Mouse (Mus musculus) heart, embryonic 14.5 days (tissue): Measurements from ENCODE around the gene Dapk2. TPM values are rescaled to one million over a fixed set of nuclear protein-coding genes. Genes with fewer than 3 reads are reported as not detected.

ENCODE experiments used
- ATAC-seq: fragments of 200-750 bp; cut with Nextera tagmentation; 2 replicates; pipeline ENCODE4 v1.8.0; 2017; ENCODE audit warnings: low read depth, moderate TSS enrichment; ENCODE audit not compliant: insufficient number of reproducible peaks, insufficient read depth, low FRiP score
- H3K27ac ChIP-seq, 2 experiments: fragments of 200-500 bp in 1 of 2; fragments of 300-500 bp in 1 of 2; sonication (generic) in 1 of 2; replicated peaks in 1 of 2; 2 replicates each; pipeline ENCODE4 v1.5.1; 2012 to 2014; ENCODE audit warnings: low read depth in 2 of 2, low read length in 2 of 2, control low read depth in 1 of 2, mild to moderate bottlenecking in 1 of 2, mixed read lengths in 1 of 2; ENCODE audit not compliant: control insufficient read depth in 1 of 2, insufficient read depth in 1 of 2
- H3K27me3 ChIP-seq: fragments of 300-500 bp; sonication (generic); 2 replicates; pipeline ENCODE4 v1.6.1; 2014; ENCODE audit warnings: mild to moderate bottlenecking, low read length, control low read depth; ENCODE audit not compliant: control insufficient read depth, insufficient read depth
- H3K36me3 ChIP-seq: fragments of 300-500 bp; sonication (generic); 2 replicates; pipeline ENCODE4 v1.6.1; 2014; ENCODE audit warnings: mild to moderate bottlenecking, control low read depth, low read length, mixed read lengths; ENCODE audit not compliant: control insufficient read depth, insufficient read depth
- H3K4me1 ChIP-seq, 2 experiments: fragments of 200-500 bp in 1 of 2; fragments of 300-500 bp in 1 of 2; sonication (generic) in 1 of 2; 2 replicates each; pipeline ENCODE4 v1.6.1; 2012 to 2014; ENCODE audit warnings: low read length in 2 of 2, control low read depth in 1 of 2, mixed read lengths in 1 of 2; ENCODE audit not compliant: control insufficient read depth in 2 of 2, insufficient read depth in 2 of 2
- H3K4me2 ChIP-seq: fragments of 300-500 bp; sonication (generic); 2 replicates; pipeline ENCODE4 v1.6.1; 2014; ENCODE audit warnings: mild to moderate bottlenecking, low read length
- H3K4me3 ChIP-seq, 2 experiments: fragments of 200-500 bp in 1 of 2; fragments of 300-500 bp in 1 of 2; sonication (generic) in 1 of 2; 2 replicates each; pipeline ENCODE4 v1.5.1; 2012 to 2014; ENCODE audit warnings: low read length in 2 of 2, mild to moderate bottlenecking in 2 of 2, control low read depth in 1 of 2, low read depth in 1 of 2, moderate library complexity in 1 of 2; ENCODE audit not compliant: control insufficient read depth in 1 of 2, insufficient read depth in 1 of 2
- H3K9ac ChIP-seq: fragments of 300-500 bp; sonication (generic); 2 replicates; pipeline ENCODE4 v1.6.1; 2014; ENCODE audit warnings: mild to moderate bottlenecking, low read length
- H3K9me3 ChIP-seq: fragments of 300-500 bp; sonication (generic); 2 replicates; pipeline ENCODE4 v1.6.1; 2016; ENCODE audit warnings: low read length, control low read depth; ENCODE audit not compliant: control insufficient read depth
- WGBS: fragments of 180-500 bp; shearing (Covaris S2); extraction: QIAGEN DNeasy Blood & Tissue Kit; methylation state at CpG from one replicate; pipeline ENCODE4 v1.1.7; 2014; 5-methylcytosine and 5-hydroxymethylcytosine counted together
- polyA plus RNA-seq: library from polyadenylated mRNA; unstranded; fragments of >200 nt; fragmentation: Nextera tagmentation; extraction: Ambion mirVana; gene quantifications from 2 replicates; pipeline ENCODE4 v1.2.1, GENCODE M21; 2014

Dapk2 gene
- polyA plus RNA-seq, 1 experiment from 2014 or later = 4.8 TPM

DNA sequence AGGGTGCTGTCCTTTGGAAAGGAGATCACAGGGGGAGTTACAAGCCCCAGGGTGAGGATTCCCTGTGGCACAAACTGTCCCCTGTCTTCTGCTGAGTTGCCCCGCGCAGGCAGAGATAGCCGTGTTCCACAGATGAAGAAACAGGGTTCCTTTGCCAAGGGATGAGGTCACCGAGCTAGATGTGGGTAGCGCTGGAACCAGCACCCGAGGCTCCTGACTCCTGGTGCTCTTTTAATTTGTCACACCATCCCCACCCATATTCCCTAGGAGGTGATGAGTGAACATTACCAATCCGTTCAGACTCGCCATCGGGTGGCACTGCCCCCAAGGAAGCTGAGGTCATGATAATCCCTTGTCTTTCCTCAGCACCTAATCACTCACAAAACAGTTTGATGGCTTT, 5.0 kb downstream of the Dapk2 start:
- Histone ChIP-seq H3K36me3 (no peaks in the 10 kb centered on the region), H3K9ac (no peak overlapping the region), H3K4me2 (no peak overlapping the region), H3K9me3 (0 out of 2 replicates have a peak, but pooled peaks cover 2% of the 10 kb centered on the region), H3K4me3 (no peak overlapping the region), H3K27ac (no peak overlapping the region), H3K27me3 (0 out of 2 replicates have a peak, but pooled peaks cover 5% of the 10 kb centered on the region), H3K4me1 (peaks cover 0 to 6% of the 10 kb centered on the region in 2 experiments; a peak in 2 of 4 replicates)
- no peak for ATAC-seq
- 55% methylated on average over 9 of the region's 9 CpGs for WGBS

GRCm38 (mm10) chr9:66167222-66167621, 9.2 kb downstream of the Dapk2 start:
- Histone ChIP-seq H3K4me1 (peaks cover 3 to 7% of the 10 kb centered on the region in 2 experiments; a peak in 2 of 4 replicates), H3K36me3 (no peaks in the 10 kb centered on the region), H3K27ac (no peak overlapping the region), H3K9me3 (no peaks in the 10 kb centered on the region), H3K4me3 (no peak overlapping the region), H3K4me2 (no peak overlapping the region), H3K9ac (no peak overlapping the region), H3K27me3 (no peaks in the 10 kb centered on the region)
- WGBS = 79% methylated on average over 5 of the region's 5 CpGs
- ATAC-seq = no peak

GRCm38 (mm10) chr9:66168233-66168632, 10.2 kb downstream of the Dapk2 start:
- H3K4me2 ChIP-seq = no peak overlapping the region
- ATAC-seq = no peak
- H3K9ac ChIP-seq = no peak overlapping the region
- H3K27ac ChIP-seq = no peak overlapping the region
- no peaks in the 10 kb centered on the region for H3K36me3 ChIP-seq
- H3K4me1 ChIP-seq = peaks cover 0 to 7% of the 10 kb centered on the region in 2 experiments; a peak in 2 of 4 replicates
- no peaks in the 10 kb centered on the region for H3K9me3 ChIP-seq
- WGBS = 5% methylated on average over 1 of the region's 1 CpGs
- H3K27me3 ChIP-seq = no peaks in the 10 kb centered on the region
- no peak overlapping the region for H3K4me3 ChIP-seq

DNA sequence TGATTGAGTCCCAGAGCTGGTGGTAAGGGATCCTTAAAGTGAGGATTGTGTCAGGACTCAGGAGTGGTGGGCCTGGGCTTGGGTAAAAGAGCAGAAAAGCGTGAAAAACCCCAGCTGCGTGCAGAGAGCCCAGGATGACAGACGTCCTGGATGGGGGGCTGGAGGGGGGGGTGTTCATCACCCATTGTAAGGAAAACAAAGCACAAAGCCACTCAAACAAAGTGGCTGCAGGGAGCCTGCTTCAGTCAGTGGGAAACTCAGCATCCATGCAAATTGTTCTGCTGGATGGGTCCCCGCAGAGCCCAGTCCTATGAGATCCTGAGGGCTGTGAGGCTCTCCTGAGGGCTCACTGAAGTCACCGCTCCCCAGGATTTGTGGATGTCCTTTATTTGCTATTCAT, 12.5 kb downstream of the Dapk2 start:
- no peak for ATAC-seq
- Histone ChIP-seq H3K27ac (no peak overlapping the region), H3K4me1 (peaks cover 0 to 7% of the 10 kb centered on the region in 2 experiments; a peak in 2 of 4 replicates), H3K9me3 (no peaks in the 10 kb centered on the region), H3K36me3 (no peaks in the 10 kb centered on the region), H3K4me3 (no peak overlapping the region), H3K9ac (no peak overlapping the region), H3K27me3 (no peaks in the 10 kb centered on the region), H3K4me2 (no peak overlapping the region)
- 59% methylated on average over 5 of the region's 5 CpGs for WGBS

DNA sequence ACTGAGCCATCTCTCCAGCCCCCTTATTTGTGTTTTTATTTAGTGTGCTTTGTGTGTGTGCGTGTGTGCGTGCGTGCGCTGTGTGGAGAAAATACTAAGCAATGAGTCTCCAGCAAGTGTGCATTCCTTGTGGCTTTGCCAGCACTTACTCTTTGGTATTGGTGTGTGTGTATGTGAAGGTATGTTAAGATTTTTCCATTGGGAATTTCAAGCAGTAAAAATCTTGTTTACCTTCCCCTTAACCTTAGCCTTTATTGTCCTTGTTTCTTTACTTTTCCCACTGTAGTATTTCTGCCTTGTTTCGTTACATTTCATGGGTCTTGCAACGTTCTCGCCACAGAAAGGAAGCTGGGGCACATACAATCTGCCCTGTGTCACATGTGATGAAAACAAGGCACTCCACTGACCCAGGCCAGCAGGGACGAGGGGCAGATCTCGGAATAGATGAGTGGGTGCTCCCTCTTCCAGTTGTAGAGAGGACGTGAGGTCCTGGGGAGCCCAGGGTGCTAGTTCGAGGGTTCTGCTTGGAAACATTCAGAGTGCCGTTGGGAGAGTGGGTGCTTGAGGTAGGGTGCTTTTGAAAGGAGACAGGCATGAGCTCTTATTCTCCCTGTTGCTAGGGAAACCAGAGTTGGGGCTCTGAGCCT, 13.4 kb downstream of the Dapk2 start:
- H3K9ac ChIP-seq = no peak overlapping the region

DNA sequence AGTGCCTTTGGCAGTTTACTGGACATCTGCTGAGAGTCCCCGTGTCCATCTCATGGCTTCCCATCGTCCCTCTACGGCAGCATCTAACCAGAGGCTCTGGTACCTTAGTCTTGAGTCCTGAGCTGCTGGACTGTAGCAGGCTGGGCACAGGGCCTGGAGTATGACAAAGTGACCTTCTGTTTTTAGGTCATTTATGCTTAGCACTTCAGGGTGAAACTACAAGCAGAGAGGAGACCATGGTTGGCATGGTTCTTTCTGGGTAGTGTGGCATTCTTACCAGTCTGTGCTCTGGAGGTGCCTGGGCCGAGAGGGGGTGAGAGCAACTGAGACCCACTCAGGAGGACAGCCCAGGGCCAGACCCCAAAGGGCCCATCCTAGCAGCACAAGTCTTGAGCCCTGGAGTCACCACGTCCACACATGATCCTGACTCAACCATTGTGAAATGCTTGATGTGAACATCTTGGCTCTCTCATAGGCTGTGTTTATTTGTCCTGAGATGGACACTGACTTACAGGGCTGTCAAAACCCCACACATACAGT, 15.4 kb downstream of the Dapk2 start:
- Histone ChIP-seq H3K4me3 (no peak overlapping the region), H3K9ac (no peak overlapping the region), H3K36me3 (no peaks in the 10 kb centered on the region), H3K4me1 (peaks cover 0 to 4% of the 10 kb centered on the region in 2 experiments; a peak in 2 of 4 replicates), H3K9me3 (no peaks in the 10 kb centered on the region), H3K27me3 (no peaks in the 10 kb centered on the region), H3K4me2 (no peak overlapping the region), H3K27ac (no peak overlapping the region)
- ATAC-seq = no peak
- WGBS = 95% methylated on average over 5 of the region's 5 CpGs

More for the DNA sequence above, 13.4 kb downstream of the Dapk2 start:
- no peak for ATAC-seq
- 54% methylated on average over 12 of the region's 12 CpGs for WGBS
- Histone ChIP-seq H3K9me3 (no peaks in the 10 kb centered on the region), H3K4me3 (no peak overlapping the region), H3K27ac (no peak overlapping the region), H3K4me1 (peaks cover 0 to 7% of the 10 kb centered on the region in 2 experiments; a peak in 2 of 4 replicates), H3K4me2 (no peak overlapping the region), H3K27me3 (no peaks in the 10 kb centered on the region), H3K36me3 (no peaks in the 10 kb centered on the region)

GRCm38 (mm10) chr9:66174985-66175384, 17.0 kb downstream of the Dapk2 start:
- no peak overlapping the region for H3K9ac ChIP-seq
- no peak overlapping the region for H3K4me2 ChIP-seq
- no peaks in the 10 kb centered on the region for H3K36me3 ChIP-seq
- 89% methylated on average over 3 of the region's 3 CpGs for WGBS
- no peak overlapping the region for H3K27ac ChIP-seq
- no peaks in the 10 kb centered on the region for H3K9me3 ChIP-seq
- H3K4me3 ChIP-seq = no peak overlapping the region
- H3K27me3 ChIP-seq = no peaks in the 10 kb centered on the region
- peaks cover 6 to 11% of the 10 kb centered on the region in 2 experiments; a peak in 3 of 4 replicates for H3K4me1 ChIP-seq
- ATAC-seq = no peak
